Mouse (Mus musculus): ENCODE measurements around the gene Elmod3. TPM values are rescaled to one million over a fixed set of nuclear protein-coding genes. Genes with fewer than 3 reads are reported as not detected.
"Not testable (repeated sequence)": the region's sequence is repeated elsewhere in the genome, so short reads cannot be mapped to it uniquely, and the experiment has no call there.

Gene Elmod3
- polyA plus RNA-seq, 1 experiment from 2014 or later, result 17.0 TPM

- not testable (repeated sequence) for H3K27me3 ChIP-seq (replicated peaks; ENCODE audit: control insufficient read depth, insufficient read depth, low read length); H3K27ac ChIP-seq (ENCODE audit: low read length); H3K9me3 ChIP-seq (ENCODE audit: control insufficient read depth, low read length); ATAC-seq; H3K36me3 ChIP-seq (ENCODE audit: control insufficient read depth, insufficient read depth); H3K4me2 ChIP-seq (ENCODE audit: low read length); H3K9ac ChIP-seq (replicated peaks; ENCODE audit: low read depth, low read length); H3K4me3 ChIP-seq (replicated peaks; ENCODE audit: low read length)
- 30% methylated on average over 1 of the region's 1 CpGs for WGBS
- H3K4me1 ChIP-seq (replicated peaks; ENCODE audit: control insufficient read depth, insufficient read depth, low read length), result peaks cover 13% of the 10 kb centered on the region
These were observed 64.7 kb downstream of the Elmod3 start for GRCm38 (mm10) chr6:72533555-72533954.

- 73% methylated on average over 4 of the region's 4 CpGs for WGBS
- no peak overlapping the region for H3K9ac ChIP-seq (replicated peaks; ENCODE audit: low read depth, low read length)
These were observed 65.6 kb downstream of the Elmod3 start for GRCm38 (mm10) chr6:72532580-72532979.

GRCm38 (mm10) chr6:72528410-72529151, 69.6 kb downstream of the Elmod3 start:
- no peak for ATAC-seq
- H3K27ac ChIP-seq (ENCODE audit: low read length), result no peak overlapping the region
- 80% methylated on average over 10 of the region's 10 CpGs for WGBS

More at GRCm38 (mm10) chr6:72532580-72532979, 65.6 kb downstream of the Elmod3 start:
- no peak overlapping the region for H3K4me3 ChIP-seq (replicated peaks; ENCODE audit: low read length)
- ATAC-seq, result no peak
- no peaks in the 10 kb centered on the region for H3K36me3 ChIP-seq (ENCODE audit: control insufficient read depth, insufficient read depth)
- no peak overlapping the region for H3K4me2 ChIP-seq (ENCODE audit: low read length)
- H3K9me3 ChIP-seq (ENCODE audit: control insufficient read depth, low read length), result no peaks in the 10 kb centered on the region
- H3K27me3 ChIP-seq (replicated peaks; ENCODE audit: control insufficient read depth, insufficient read depth, low read length), result no peaks in the 10 kb centered on the region
- no peak overlapping the region for H3K27ac ChIP-seq (ENCODE audit: low read length)
- H3K4me1 ChIP-seq (replicated peaks; ENCODE audit: control insufficient read depth, insufficient read depth, low read length), result peaks cover 6% of the 10 kb centered on the region

GRCm38 (mm10) chr6:72527070-72527469, 71.1 kb downstream of the Elmod3 start:
- Histone ChIP-seq H3K4me3 (replicated peaks; ENCODE audit: low read length) (no peak overlapping the region), H3K9ac (replicated peaks; ENCODE audit: low read depth, low read length) (no peak overlapping the region), H3K4me1 (replicated peaks; ENCODE audit: control insufficient read depth, insufficient read depth, low read length) (no peaks in the 10 kb centered on the region), H3K36me3 (ENCODE audit: control insufficient read depth, insufficient read depth) (no peaks in the 10 kb centered on the region), H3K4me2 (ENCODE audit: low read length) (no peak overlapping the region), H3K9me3 (ENCODE audit: control insufficient read depth, low read length) (no peaks in the 10 kb centered on the region), H3K27me3 (replicated peaks; ENCODE audit: control insufficient read depth, insufficient read depth, low read length) (no peaks in the 10 kb centered on the region), H3K27ac (ENCODE audit: low read length) (no peak overlapping the region)
- WGBS, result 90% methylated on average over 4 of the region's 4 CpGs
- no peak for ATAC-seq

More at GRCm38 (mm10) chr6:72528410-72529151, 69.6 kb downstream of the Elmod3 start:
- no peak overlapping the region for H3K9ac ChIP-seq (replicated peaks; ENCODE audit: low read depth, low read length)
- H3K9me3 ChIP-seq (ENCODE audit: control insufficient read depth, low read length), result no peaks in the 10 kb centered on the region
- no peaks in the 10 kb centered on the region for H3K36me3 ChIP-seq (ENCODE audit: control insufficient read depth, insufficient read depth)
- no peak overlapping the region for H3K4me3 ChIP-seq (replicated peaks; ENCODE audit: low read length)
- no peaks in the 10 kb centered on the region for H3K27me3 ChIP-seq (replicated peaks; ENCODE audit: control insufficient read depth, insufficient read depth, low read length)
- peaks cover 2% of the 10 kb centered on the region; the same call in 1 of the 2 replicates for H3K4me1 ChIP-seq (replicated peaks; ENCODE audit: control insufficient read depth, insufficient read depth, low read length)
- no peak overlapping the region for H3K4me2 ChIP-seq (ENCODE audit: low read length)

- no peak overlapping the region for H3K4me3 ChIP-seq (replicated peaks; ENCODE audit: low read length)
- no peak overlapping the region for H3K9ac ChIP-seq (replicated peaks; ENCODE audit: low read depth, low read length)
- WGBS, result 89% methylated on average over 2 of the region's 2 CpGs
- H3K9me3 ChIP-seq (ENCODE audit: control insufficient read depth, low read length), result no peaks in the 10 kb centered on the region
- H3K27me3 ChIP-seq (replicated peaks; ENCODE audit: control insufficient read depth, insufficient read depth, low read length), result no peaks in the 10 kb centered on the region
- H3K27ac ChIP-seq (ENCODE audit: low read length), result no peak overlapping the region
- H3K4me2 ChIP-seq (ENCODE audit: low read length), result no peak overlapping the region
- no peak for ATAC-seq
- H3K4me1 ChIP-seq (replicated peaks; ENCODE audit: control insufficient read depth, insufficient read depth, low read length), result peaks cover 16% of the 10 kb centered on the region
- no peaks in the 10 kb centered on the region for H3K36me3 ChIP-seq (ENCODE audit: control insufficient read depth, insufficient read depth)
These were observed 74.1 kb downstream of the Elmod3 start for GRCm38 (mm10) chr6:72524160-72524559.

- H3K36me3 ChIP-seq (ENCODE audit: control insufficient read depth, insufficient read depth), result no peaks in the 10 kb centered on the region
- H3K9ac ChIP-seq (replicated peaks; ENCODE audit: low read depth, low read length), result no peak overlapping the region
- H3K27me3 ChIP-seq (replicated peaks; ENCODE audit: control insufficient read depth, insufficient read depth, low read length), result no peaks in the 10 kb centered on the region
- H3K4me2 ChIP-seq (ENCODE audit: low read length), result no peak overlapping the region
- H3K4me1 ChIP-seq (replicated peaks; ENCODE audit: control insufficient read depth, insufficient read depth, low read length), result peaks cover 23% of the 10 kb centered on the region
- ATAC-seq, result no peak
- H3K9me3 ChIP-seq (ENCODE audit: control insufficient read depth, low read length), result no peaks in the 10 kb centered on the region
- no peak overlapping the region for H3K4me3 ChIP-seq (replicated peaks; ENCODE audit: low read length)
- H3K27ac ChIP-seq (ENCODE audit: low read length), result no peak overlapping the region
- 81% methylated on average over 4 of the region's 4 CpGs for WGBS
These were observed 75.0 kb downstream of the Elmod3 start for GRCm38 (mm10) chr6:72523222-72523621.

- ATAC-seq, result no peak
- no peaks in the 10 kb centered on the region for H3K36me3 ChIP-seq (ENCODE audit: control insufficient read depth, insufficient read depth)
- H3K4me2 ChIP-seq (ENCODE audit: low read length), result no peak overlapping the region
- no peak overlapping the region for H3K4me3 ChIP-seq (replicated peaks; ENCODE audit: low read length)
- H3K9me3 ChIP-seq (ENCODE audit: control insufficient read depth, low read length), result no peaks in the 10 kb centered on the region
- WGBS, result 91% methylated on average over 5 of the region's 5 CpGs
- peaks cover 23% of the 10 kb centered on the region for H3K4me1 ChIP-seq (replicated peaks; ENCODE audit: control insufficient read depth, insufficient read depth, low read length)
- H3K27me3 ChIP-seq (replicated peaks; ENCODE audit: control insufficient read depth, insufficient read depth, low read length), result no peaks in the 10 kb centered on the region
- H3K9ac ChIP-seq (replicated peaks; ENCODE audit: low read depth, low read length), result no peak overlapping the region
- no peak overlapping the region for H3K27ac ChIP-seq (ENCODE audit: low read length)
These were observed 75.9 kb downstream of the Elmod3 start for GRCm38 (mm10) chr6:72522288-72522687.

- WGBS, result 90% methylated on average over 5 of the region's 5 CpGs
- no peak within 1 kb of the TSS for H3K4me2 ChIP-seq (ENCODE audit: low read length)
These were observed 76.6 kb downstream of the Elmod3 start, which contains the start of gene Sh2d6 for GRCm38 (mm10) chr6:72521607-72522006. Sh2d6 (minus strand) TSS chr6:72521707.

GRCm38 (mm10) chr6:72520904-72521303, 77.3 kb downstream of the Elmod3 start:
- no peak for ATAC-seq
- H3K4me2 ChIP-seq (ENCODE audit: low read length), result no peak overlapping the region
- peak overlapping the region; percentile 88; the same call in 1 of the 2 replicates for H3K27ac ChIP-seq (ENCODE audit: low read length)
- no peaks in the 10 kb centered on the region for H3K36me3 ChIP-seq (ENCODE audit: control insufficient read depth, insufficient read depth)
- H3K27me3 ChIP-seq (replicated peaks; ENCODE audit: control insufficient read depth, insufficient read depth, low read length), result no peaks in the 10 kb centered on the region
- H3K9me3 ChIP-seq (ENCODE audit: control insufficient read depth, low read length), result no peaks in the 10 kb centered on the region
- H3K4me3 ChIP-seq (replicated peaks; ENCODE audit: low read length), result no peak overlapping the region
- no peak overlapping the region for H3K9ac ChIP-seq (replicated peaks; ENCODE audit: low read depth, low read length)
- peaks cover 23% of the 10 kb centered on the region for H3K4me1 ChIP-seq (replicated peaks; ENCODE audit: control insufficient read depth, insufficient read depth, low read length)
- 92% methylated on average over 5 of the region's 5 CpGs for WGBS

More at GRCm38 (mm10) chr6:72521607-72522006, 76.6 kb downstream of the Elmod3 start, which contains the start of gene Sh2d6:
- no peaks in the 10 kb centered on the region for H3K27me3 ChIP-seq (replicated peaks; ENCODE audit: control insufficient read depth, insufficient read depth, low read length)
- H3K4me1 ChIP-seq (replicated peaks; ENCODE audit: control insufficient read depth, insufficient read depth, low read length), result peaks cover 23% of the 10 kb centered on the region
- no peak for ATAC-seq
- H3K4me3 ChIP-seq (replicated peaks; ENCODE audit: low read length), result no peak within 1 kb of the TSS
- no peaks in the 10 kb centered on the region for H3K9me3 ChIP-seq (ENCODE audit: control insufficient read depth, low read length)
- H3K9ac ChIP-seq (replicated peaks; ENCODE audit: low read depth, low read length), result no peak within 1 kb of the TSS
- H3K27ac ChIP-seq (ENCODE audit: low read length), result peak within 1 kb of the TSS; percentile 88
- H3K36me3 ChIP-seq (ENCODE audit: control insufficient read depth, insufficient read depth), result no peaks in the 10 kb centered on the region
